Mouse (Mus musculus): ENCODE results near the gene Stk38.

DNA sequence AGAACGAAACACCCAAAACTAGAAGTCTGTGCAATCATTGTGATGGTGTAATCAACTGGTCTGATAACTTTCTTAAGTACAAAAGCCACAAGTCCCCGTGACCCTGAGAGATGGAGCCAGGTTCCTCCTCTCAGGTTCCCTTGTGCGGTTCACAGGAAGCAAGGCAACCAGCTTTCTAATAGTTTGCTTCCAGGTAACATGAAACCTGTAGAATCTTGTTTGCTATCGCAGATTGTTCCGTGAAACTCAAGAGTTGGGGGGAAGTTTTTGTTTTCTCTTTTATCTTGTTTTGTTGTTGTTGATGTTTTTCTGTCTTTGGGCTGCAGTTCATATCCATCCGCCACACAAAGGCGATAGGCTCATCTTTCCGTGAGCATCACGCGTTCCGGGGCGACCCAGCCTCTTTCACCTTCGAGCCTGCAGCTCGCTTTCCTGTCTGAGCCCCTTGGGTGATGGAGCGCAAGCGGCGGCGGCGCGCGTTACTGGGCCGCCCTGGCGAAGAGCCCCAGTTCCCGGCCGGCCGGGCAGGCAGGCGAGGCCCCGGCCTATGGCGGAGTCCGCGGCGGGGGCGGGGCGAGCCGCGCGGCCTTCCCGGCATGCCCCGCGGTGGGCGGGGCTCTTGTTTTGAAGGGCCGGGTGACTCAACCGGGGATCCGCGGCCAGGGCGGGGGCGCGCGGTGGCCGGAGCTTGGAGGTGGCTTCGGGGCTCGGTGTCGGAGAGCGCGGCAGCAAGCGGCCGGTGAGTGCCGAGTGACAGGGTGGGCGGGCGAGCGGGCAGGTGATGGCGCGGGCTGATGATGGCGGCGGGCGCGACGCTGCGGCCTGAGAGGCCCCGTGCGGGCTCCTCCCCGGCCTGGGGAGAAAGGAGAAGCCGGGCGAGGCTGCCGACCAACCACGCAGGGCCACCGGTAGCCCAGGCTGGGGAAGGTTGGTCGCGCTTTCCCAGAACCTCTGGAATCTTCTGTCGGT, 55.7 kb downstream of the Stk38 start, which contains the start of gene Kctd20:
- TF ChIP-seq CTCF (conservative IDR thresholded peaks at IDR 0.05 in 1 of 2, IDR thresholded peaks at IDR 0.05 in 1 of 2; ENCODE audit: low read depth in 2 of 2, low read length in 2 of 2) (no peak), TCF12 (IDR thresholded peaks at IDR 0.05; ENCODE audit: low read depth, low read length) (peak; percentile 80), SMC3 (IDR thresholded peaks at IDR 0.05; ENCODE audit: low read depth, low read length) (no peak), POLR2A (IDR thresholded peaks at IDR 0.05; ENCODE audit: low read depth, low read length) (peak; percentile 95), ZNF384 (IDR thresholded peaks at IDR 0.05; ENCODE audit: low read depth, low read length) (no peak), KAT2A (IDR thresholded peaks at IDR 0.05; ENCODE audit: insufficient replicate concordance, low read length) (peak; percentile 73; the same call in 1 of the 2 replicates), USF1 (IDR thresholded peaks at IDR 0.05; ENCODE audit: low read depth, low read length) (no peak)

Measured in CH12.LX (cell line).